Mouse (Mus musculus) stomach, embryonic 15.5 days (tissue): ENCODE data around the gene Ippk. TPM values are rescaled to one million over a fixed set of nuclear protein-coding genes. Genes with fewer than 3 reads are reported as not detected.

Experiments
- ATAC-seq: fragments of 200-750 bp; cut with Nextera tagmentation; 2 replicates; pipeline ENCODE4 v1.8.0; 2017; ENCODE audit warnings: low read depth, moderate number of reproducible peaks, moderate TSS enrichment; ENCODE audit not compliant: insufficient read depth, low FRiP score
- H3K27ac ChIP-seq: fragments of 300-500 bp; sonication (generic); 2 replicates; pipeline ENCODE4 v1.5.1; 2015; ENCODE audit warnings: mild to moderate bottlenecking, inconsistent platforms
- H3K27me3 ChIP-seq: fragments of 300-500 bp; sonication (generic); replicated peaks from 2 replicates; pipeline ENCODE4 v1.6.1; 2015; ENCODE audit warnings: inconsistent platforms
- H3K36me3 ChIP-seq: fragments of 300-500 bp; sonication (generic); 2 replicates; pipeline ENCODE4 v1.6.1; 2015; ENCODE audit warnings: inconsistent platforms
- H3K4me1 ChIP-seq: fragments of 300-500 bp; sonication (generic); 2 replicates; pipeline ENCODE4 v1.6.1; 2015; ENCODE audit warnings: inconsistent platforms
- H3K4me2 ChIP-seq: fragments of 300-500 bp; sonication (generic); 2 replicates; pipeline ENCODE4 v1.6.1; 2015; ENCODE audit warnings: mild to moderate bottlenecking, inconsistent platforms
- H3K4me3 ChIP-seq: fragments of 300-500 bp; sonication (generic); replicated peaks from 2 replicates; pipeline ENCODE4 v1.5.1; 2015; ENCODE audit warnings: inconsistent platforms
- H3K9ac ChIP-seq: fragments of 300-500 bp; sonication (generic); 2 replicates; pipeline ENCODE4 v1.6.1; 2015; ENCODE audit warnings: inconsistent platforms
- H3K9me3 ChIP-seq: fragments of 300-500 bp; sonication (generic); 2 replicates; pipeline ENCODE4 v1.6.1; 2016; ENCODE audit warnings: inconsistent platforms
- WGBS: fragments of 180-500 bp; shearing (Covaris S2); methylation state at CpG from one replicate; pipeline ENCODE4 v1.1.7; 2015; 5-methylcytosine and 5-hydroxymethylcytosine counted together
- polyA plus RNA-seq: library from polyadenylated mRNA; unstranded; fragments of >200 nt; fragmentation: Nextera tagmentation; extraction: Ambion mirVana; gene quantifications from 2 replicates; pipeline ENCODE4 v1.2.1, GENCODE M21; 2015

Ippk gene
- polyA plus RNA-seq, 1 experiment from 2014 or later = 17.3 TPM

DNA sequence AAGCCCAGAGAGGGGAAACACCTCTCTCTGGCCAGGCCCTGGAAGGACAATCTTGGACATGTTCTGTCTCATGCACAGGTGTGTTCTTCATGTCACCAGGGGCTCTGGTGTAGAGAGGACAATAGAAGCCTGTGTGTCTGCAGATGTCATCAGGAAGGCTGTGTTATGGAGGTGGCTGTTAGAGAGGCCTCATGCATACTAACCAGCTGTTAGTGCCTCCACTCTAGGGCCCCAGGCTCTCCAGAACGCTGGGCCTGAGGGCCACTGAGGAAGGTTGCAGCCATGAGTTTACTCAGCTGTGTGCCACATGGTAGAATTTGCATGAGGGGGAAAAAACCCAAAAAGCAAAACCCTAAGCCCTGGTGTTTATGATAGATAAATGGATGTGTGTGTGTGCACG is 46.5 kb downstream of the Ippk start:
- H3K27me3 ChIP-seq = no peaks in the 10 kb centered on the region
- H3K9me3 ChIP-seq = no peaks in the 10 kb centered on the region
- no peak overlapping the region for H3K27ac ChIP-seq
- no peak overlapping the region for H3K9ac ChIP-seq
- H3K4me1 ChIP-seq = no peaks in the 10 kb centered on the region
- H3K4me3 ChIP-seq = no peak overlapping the region
- 41% methylated on average over 2 of the region's 2 CpGs for WGBS
- no peak for ATAC-seq
- H3K36me3 ChIP-seq = no peaks in the 10 kb centered on the region; the same call in 1 of the 2 replicates
- H3K4me2 ChIP-seq = no peak overlapping the region

- Histone ChIP-seq H3K4me3 (no peak overlapping the region), H3K4me2 (no peak overlapping the region), H3K4me1 (no peaks in the 10 kb centered on the region), H3K9me3 (no peaks in the 10 kb centered on the region), H3K27me3 (no peaks in the 10 kb centered on the region), H3K9ac (no peak overlapping the region), H3K36me3 (no peaks in the 10 kb centered on the region; the same call in 1 of the 2 replicates), H3K27ac (no peak overlapping the region)
- WGBS = 81% methylated on average over 5 of the region's 5 CpGs
- ATAC-seq = no peak
Measured at GRCm38 (mm10) chr13:49469002-49469401, 48.0 kb downstream of the Ippk start.

GRCm38 (mm10) chr13:49470319-49470718 is 49.3 kb downstream of the Ippk start:
- Histone ChIP-seq H3K36me3 (no peaks in the 10 kb centered on the region), H3K27me3 (no peaks in the 10 kb centered on the region), H3K9me3 (no peaks in the 10 kb centered on the region), H3K9ac (no peak overlapping the region), H3K4me1 (no peaks in the 10 kb centered on the region), H3K4me2 (no peak overlapping the region), H3K27ac (no peak overlapping the region), H3K4me3 (no peak overlapping the region)
- 79% methylated on average over 4 of the region's 4 CpGs for WGBS
- ATAC-seq = no peak

DNA sequence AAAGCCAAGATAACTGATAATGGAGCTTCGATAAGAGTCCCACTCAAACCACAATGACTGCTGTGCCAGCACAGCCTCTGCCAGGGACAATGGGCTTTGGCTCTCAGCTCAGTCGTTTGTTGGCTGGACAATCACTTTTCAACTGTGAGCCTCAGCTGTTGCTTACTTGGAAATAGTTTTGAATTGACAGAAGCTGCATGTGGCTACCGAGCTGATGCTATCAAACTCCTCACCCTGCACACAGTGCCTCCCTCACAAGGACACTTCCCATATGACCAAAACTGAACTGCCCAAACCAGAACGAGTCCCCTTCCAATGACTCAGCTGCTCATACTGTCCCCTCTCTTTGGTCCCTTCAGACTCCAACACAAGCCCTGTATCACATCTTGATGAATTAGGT is 49.8 kb downstream of the Ippk start:
- H3K27me3 ChIP-seq = no peaks in the 10 kb centered on the region
- 70% methylated on average over 4 of the region's 4 CpGs for WGBS
- no peaks in the 10 kb centered on the region for H3K36me3 ChIP-seq

DNA sequence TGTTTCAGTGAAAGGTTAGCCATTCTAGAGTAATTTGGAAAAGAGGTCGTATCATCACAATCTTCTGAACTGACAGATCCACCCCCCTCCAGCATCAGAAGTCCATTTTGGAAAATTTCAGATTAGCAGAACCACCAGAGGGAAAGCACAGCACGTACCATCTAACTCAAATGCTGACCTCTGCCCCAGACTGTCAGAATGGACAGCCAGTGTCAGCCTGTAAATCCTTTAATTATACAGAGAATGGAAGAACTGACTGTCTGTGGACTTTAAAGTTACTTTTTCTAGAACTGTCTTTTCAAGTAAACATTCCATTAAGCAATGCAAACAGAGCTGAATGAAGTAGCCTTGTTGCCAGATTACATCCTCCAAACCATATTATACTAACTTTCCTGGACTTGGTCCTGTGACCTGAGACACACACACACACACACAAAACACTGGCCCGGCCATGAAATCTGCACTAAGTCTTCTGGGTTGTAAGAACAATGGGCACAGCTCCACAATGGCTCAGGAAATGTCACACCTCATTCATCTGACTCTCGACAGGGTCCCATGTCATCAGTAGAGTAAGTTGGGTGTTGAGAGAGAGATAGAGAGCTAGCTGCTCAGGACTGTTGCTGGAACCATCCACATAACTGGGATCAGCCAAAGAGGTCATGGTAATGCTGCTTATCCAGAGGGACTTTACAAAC is 51.1 kb downstream of the Ippk start:
- Histone ChIP-seq H3K27me3 (no peaks in the 10 kb centered on the region), H3K4me1 (no peaks in the 10 kb centered on the region), H3K4me3 (no peak overlapping the region), H3K27ac (peak overlapping the region; percentile 50; the same call in 1 of the 2 replicates), H3K9ac (no peak overlapping the region), H3K36me3 (no peaks in the 10 kb centered on the region), H3K4me2 (no peak overlapping the region), H3K9me3 (no peaks in the 10 kb centered on the region)
- 56% methylated on average over 4 of the region's 4 CpGs for WGBS
- ATAC-seq = no peak

More for the DNA sequence above, 49.8 kb downstream of the Ippk start:
- Histone ChIP-seq H3K4me1 (no peaks in the 10 kb centered on the region), H3K9me3 (no peaks in the 10 kb centered on the region), H3K4me2 (no peak overlapping the region), H3K27ac (no peak overlapping the region), H3K9ac (no peak overlapping the region), H3K4me3 (no peak overlapping the region)
- no peak for ATAC-seq

GRCm38 (mm10) chr13:49472676-49473005 is 51.6 kb downstream of the Ippk start:
- H3K27ac ChIP-seq = no peak overlapping the region
- no peak overlapping the region for H3K4me2 ChIP-seq
- no peaks in the 10 kb centered on the region for H3K27me3 ChIP-seq
- no peak for ATAC-seq
- no peak overlapping the region for H3K9ac ChIP-seq
- no peak overlapping the region for H3K4me3 ChIP-seq
- H3K9me3 ChIP-seq = no peaks in the 10 kb centered on the region
- WGBS = 86% methylated on average over 6 of the region's 6 CpGs
- no peaks in the 10 kb centered on the region for H3K36me3 ChIP-seq
- no peaks in the 10 kb centered on the region; the same call in 1 of the 2 replicates for H3K4me1 ChIP-seq

DNA sequence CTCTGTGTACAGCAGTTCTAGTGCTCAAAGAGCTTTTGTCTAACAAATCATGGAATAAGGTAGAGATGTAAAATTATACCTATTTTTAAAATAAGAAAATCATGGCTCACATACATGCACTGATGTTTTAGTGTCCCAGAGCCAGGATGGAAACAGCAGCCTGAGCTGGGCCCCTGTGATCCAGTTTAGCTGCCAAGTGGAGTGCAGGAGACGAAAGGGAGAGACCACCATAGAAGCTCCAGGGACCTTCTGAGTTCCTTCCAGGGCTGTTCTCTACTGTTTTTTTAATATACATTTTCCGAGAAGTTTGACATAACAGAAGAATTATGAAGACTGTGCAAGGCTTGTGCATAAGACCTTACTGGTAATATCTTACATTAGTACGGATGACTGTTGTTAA is 56.8 kb downstream of the Ippk start:
- peaks cover 3% of the 10 kb centered on the region; the same call in 1 of the 2 replicates for H3K4me1 ChIP-seq
- H3K4me3 ChIP-seq = no peak overlapping the region
- no peak overlapping the region for H3K9ac ChIP-seq
- no peaks in the 10 kb centered on the region for H3K36me3 ChIP-seq
- no peak overlapping the region for H3K4me2 ChIP-seq
- 47% methylated on average over 3 of the region's 3 CpGs for WGBS
- no peaks in the 10 kb centered on the region for H3K9me3 ChIP-seq
- peak overlapping the region; percentile 66 for H3K27ac ChIP-seq
- no peaks in the 10 kb centered on the region for H3K27me3 ChIP-seq
- no peak for ATAC-seq

- Histone ChIP-seq H3K4me2 (no peak overlapping the region), H3K4me1 (peaks cover 3% of the 10 kb centered on the region; the same call in 1 of the 2 replicates), H3K9me3 (no peaks in the 10 kb centered on the region), H3K27ac (peak overlapping the region; percentile 72), H3K4me3 (no peak overlapping the region), H3K36me3 (no peaks in the 10 kb centered on the region), H3K9ac (no peak overlapping the region), H3K27me3 (no peaks in the 10 kb centered on the region)
- ATAC-seq = no peak
- 81% methylated on average over 6 of the region's 6 CpGs for WGBS
Measured at GRCm38 (mm10) chr13:49478851-49479374, 57.9 kb downstream of the Ippk start.

DNA sequence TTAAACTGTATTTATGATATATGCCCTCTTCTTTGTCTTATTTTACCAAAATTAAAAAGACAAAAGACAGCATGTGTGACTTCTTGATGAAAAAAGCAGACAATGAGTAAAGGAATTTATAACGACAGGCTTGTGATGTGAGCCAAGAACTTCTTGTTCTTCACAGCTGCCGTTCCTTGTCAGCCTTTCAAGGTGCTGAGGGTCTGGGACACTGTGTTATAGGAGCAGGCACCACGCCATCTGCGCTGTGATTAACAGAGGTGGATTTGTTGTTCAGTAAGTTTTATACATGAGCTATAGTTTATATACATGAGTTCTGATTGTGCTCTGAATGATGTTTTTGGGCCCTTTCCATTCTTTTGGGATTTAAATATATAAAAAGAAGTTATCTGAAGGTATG is 58.4 kb downstream of the Ippk start:
- no peak overlapping the region for H3K9ac ChIP-seq
- H3K36me3 ChIP-seq = no peaks in the 10 kb centered on the region
- 63% methylated on average over 4 of the region's 4 CpGs for WGBS
- H3K4me2 ChIP-seq = no peak overlapping the region
- no peaks in the 10 kb centered on the region for H3K9me3 ChIP-seq
- H3K4me3 ChIP-seq = no peak overlapping the region
- no peaks in the 10 kb centered on the region for H3K27me3 ChIP-seq
- H3K4me1 ChIP-seq = peaks cover 3% of the 10 kb centered on the region; the same call in 1 of the 2 replicates
- peak overlapping the region; percentile 72 for H3K27ac ChIP-seq
- no peak for ATAC-seq

GRCm38 (mm10) chr13:49480057-49480456 is 59.0 kb downstream of the Ippk start:
- Histone ChIP-seq H3K4me3 (no peak overlapping the region), H3K27me3 (no peaks in the 10 kb centered on the region), H3K4me2 (no peak overlapping the region), H3K4me1 (peaks cover 3% of the 10 kb centered on the region; the same call in 1 of the 2 replicates), H3K27ac (0 out of 2 replicates have a peak overlapping the region, but pooled peaks have one; percentile 51), H3K9me3 (no peaks in the 10 kb centered on the region), H3K36me3 (no peaks in the 10 kb centered on the region), H3K9ac (no peak overlapping the region)
- peak; percentile 73; the same call in 1 of the 2 replicates for ATAC-seq
- WGBS = 48% methylated on average over 2 of the region's 2 CpGs

GRCm38 (mm10) chr13:49480551-49480950 is 59.5 kb downstream of the Ippk start:
- H3K27ac ChIP-seq = peak overlapping the region; percentile 92
- peaks cover 3% of the 10 kb centered on the region; the same call in 1 of the 2 replicates for H3K4me1 ChIP-seq
- peak; percentile 56; the same call in 1 of the 2 replicates for ATAC-seq
- WGBS = 56% methylated on average over 5 of the region's 5 CpGs
- no peaks in the 10 kb centered on the region for H3K36me3 ChIP-seq
- H3K9ac ChIP-seq = no peak overlapping the region
- no peak overlapping the region for H3K4me2 ChIP-seq
- no peaks in the 10 kb centered on the region for H3K9me3 ChIP-seq
- H3K27me3 ChIP-seq = no peaks in the 10 kb centered on the region
- no peak overlapping the region for H3K4me3 ChIP-seq

GRCm38 (mm10) chr13:49485388-49485787 is 64.3 kb downstream of the Ippk start:
- H3K27me3 ChIP-seq = no peaks in the 10 kb centered on the region
- 78% methylated on average over 5 of the region's 5 CpGs for WGBS
- ATAC-seq = no peak
- no peak overlapping the region for H3K27ac ChIP-seq
- no peak overlapping the region for H3K4me2 ChIP-seq
- no peak overlapping the region for H3K9ac ChIP-seq
- no peaks in the 10 kb centered on the region for H3K36me3 ChIP-seq
- H3K4me3 ChIP-seq = no peak overlapping the region
- H3K9me3 ChIP-seq = no peaks in the 10 kb centered on the region
- H3K4me1 ChIP-seq = no peaks in the 10 kb centered on the region
